Mouse (Mus musculus) v-Abl transformed pro-B cells (cell line): Measurements from ENCODE around the gene Gm3448.
"Not testable (repeated sequence)": the region's sequence is repeated elsewhere in the genome, so short reads cannot be mapped to it uniquely, and the experiment has no call there.

Experiments
- in situ Hi-C, 2 experiments: fragments of 400-800 bp; cut with MboI; formaldehyde crosslinking; loops; one replicate each; pipeline ENCODE4 v1.15.1; 2025; ENCODE audit not compliant: unreplicated experiment in 2 of 2

Gene Gm3448

DNA sequence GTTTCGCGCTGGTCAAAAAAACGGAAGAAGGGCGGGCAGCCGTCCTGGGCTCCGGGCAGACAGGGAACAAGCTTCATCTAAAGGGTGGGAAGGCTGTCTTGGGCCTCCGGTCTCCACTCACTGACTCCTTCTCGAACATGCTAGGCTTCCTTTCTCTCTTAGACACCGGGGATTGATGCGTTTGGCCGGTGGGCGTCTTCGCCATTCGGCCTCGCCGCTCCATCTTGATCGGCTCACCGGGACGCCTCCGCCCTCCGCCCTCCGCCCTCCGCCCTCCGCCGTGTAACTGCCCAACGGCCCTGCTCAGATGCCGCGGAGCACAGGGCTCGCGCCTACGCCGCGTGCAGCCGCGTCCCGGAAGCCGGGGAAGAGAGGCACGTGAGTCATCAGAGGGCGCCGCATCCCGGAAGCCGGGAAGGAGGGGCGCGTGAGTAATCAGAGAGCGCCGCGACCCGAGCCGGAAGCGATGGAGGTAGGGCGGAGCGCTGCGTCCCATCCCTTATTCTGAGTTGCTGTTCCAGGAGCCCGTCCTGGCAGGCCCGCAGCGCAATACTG, at the start of gene Gm3448, which contains the start of the genes Ermard and Tcte3:
Gene Gm3448, minus strand, starts transcription at position 363 of the 555 bp plus-strand sequence.
Gene Ermard, plus strand, starts transcription at position 34 of the 555 bp plus-strand sequence.
Gene Tcte3, minus strand, starts transcription at position 314 of the 555 bp plus-strand sequence.
- in situ Hi-C loops = not testable (repeated sequence)

DNA sequence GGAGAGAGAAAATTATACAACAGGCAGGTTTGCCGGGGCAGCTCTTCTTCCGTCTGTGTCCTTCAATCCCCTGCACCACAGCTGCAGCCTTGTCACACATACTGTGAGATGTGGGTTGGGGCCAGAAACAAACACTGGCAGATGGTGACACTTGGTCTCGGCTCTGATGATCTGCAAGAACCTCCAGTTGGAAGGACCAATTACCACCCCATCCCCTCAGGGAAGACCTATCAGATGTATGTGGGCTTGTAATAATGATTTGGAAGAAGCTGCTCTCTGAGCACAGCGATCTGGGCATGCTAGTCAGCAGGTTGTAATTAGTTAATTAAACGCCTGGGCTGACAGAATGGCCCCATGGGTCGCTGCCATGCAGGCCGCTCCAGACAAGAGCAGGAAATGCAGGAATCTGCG, 47.3 kb upstream of the Gm3448 start:
- in situ Hi-C loops = no loop called here

DNA sequence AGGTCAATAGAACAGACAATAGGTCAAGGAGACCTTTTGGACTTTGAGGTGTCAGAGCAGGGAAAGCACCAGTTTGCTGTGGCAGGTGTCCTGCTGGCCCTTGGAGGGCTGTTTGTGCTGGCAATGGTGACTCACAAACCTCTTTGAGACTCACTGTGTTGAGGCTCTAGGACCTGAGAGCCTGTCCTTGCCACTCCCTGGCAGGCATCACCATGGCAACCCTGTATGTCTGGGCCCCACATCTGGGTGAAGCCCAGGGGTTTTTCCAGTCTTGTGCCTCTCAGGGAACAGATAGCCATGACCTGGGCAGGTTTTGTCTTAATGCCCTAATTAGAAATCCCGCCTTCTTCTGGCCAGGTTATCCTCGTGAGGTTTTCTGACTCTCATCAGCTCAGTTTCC, 46.8 kb upstream of the Gm3448 start:
- in situ Hi-C loops = no loop called here

DNA sequence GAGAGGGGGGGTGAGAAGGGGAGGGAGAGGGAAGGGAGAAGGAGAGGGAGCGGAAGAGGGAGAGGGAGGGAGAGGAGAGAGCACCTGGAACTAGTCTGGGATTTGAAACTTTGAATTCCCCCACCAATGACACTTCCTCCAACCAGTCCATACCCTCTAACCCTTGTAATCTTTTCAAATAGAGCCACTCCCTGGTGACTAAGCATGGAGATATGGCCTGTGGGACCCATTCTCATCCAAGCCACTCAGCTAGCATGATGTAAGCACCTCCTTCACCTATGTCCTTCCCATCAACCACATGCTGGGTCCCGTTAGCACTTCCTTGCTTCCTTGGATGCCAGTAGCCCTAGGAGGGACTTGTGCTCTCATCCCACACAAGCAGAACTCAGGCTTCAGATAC, 43.7 kb upstream of the Gm3448 start:
- in situ Hi-C loops = no loop called here

DNA sequence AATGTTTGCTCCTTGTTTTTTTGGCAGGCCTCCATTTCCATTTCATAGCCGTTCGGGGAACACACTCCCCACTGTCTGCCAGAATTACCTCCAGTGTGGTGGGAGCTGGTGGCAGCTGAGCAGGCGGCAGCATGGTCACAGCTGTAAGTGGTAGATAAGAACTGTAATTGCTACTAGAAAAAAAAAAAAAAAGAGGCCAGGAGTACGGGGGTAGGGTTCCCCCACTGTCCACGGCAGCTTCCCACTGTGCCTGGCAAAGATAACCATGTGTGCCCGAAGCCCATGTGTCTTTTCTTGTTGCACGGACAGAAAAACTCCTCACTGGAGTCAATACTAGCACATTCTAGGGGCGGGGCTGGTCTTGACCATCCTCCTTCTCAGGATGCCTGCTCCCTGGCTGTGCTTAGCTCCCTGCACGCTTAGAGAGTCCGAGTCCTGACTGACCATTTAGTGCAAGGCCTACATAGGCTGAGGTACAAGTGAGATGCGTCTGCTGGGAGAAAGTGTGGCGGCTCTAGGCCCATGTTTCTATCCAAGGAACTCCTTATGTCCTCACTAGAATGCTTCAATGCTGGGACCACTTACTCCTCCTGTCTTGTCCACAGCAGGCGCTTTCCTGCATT, 43.0 kb upstream of the Gm3448 start:
- in situ Hi-C loops = no loop called here

DNA sequence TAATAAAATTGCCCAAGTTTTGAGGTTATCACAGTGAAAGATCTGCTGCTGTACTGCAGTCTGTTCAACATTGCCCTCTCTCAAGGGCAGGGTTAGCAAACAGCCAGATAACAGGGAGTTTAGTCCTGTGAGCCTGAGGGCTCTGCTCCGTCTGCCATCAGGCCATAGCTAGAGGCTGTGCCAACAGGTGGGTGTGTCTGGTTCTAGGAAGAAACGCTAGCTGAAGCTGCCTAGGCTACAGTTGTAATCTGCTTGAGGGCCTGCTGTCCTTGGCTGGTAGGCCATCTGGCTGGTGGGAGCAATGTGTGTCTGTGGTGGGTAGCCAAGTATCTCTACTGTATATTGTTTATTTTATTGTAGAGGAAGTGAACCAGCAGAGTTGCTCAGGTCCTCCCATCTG, 36.2 kb upstream of the Gm3448 start:
- in situ Hi-C loops = no loop called here

DNA sequence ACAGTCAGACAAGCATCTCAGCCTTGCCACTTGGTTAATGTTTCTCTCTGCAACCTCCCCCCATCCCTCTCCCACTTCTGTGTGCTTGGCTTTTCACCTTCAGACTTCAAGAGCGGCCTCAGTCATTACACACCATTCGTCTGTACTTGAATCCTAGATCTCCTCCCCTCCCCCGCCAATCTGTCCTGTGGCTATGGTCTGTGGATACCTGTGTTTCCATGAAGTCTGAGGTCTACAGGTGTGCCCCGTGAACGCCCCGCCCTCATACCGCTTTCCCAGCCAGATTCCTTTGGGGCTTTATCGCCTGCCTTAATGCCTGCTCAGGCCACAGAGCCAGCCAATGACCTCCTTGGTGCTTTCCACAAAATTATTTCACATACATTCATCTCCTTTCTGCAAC, 33.7 kb upstream of the Gm3448 start:
- in situ Hi-C loops = no loop called here

DNA sequence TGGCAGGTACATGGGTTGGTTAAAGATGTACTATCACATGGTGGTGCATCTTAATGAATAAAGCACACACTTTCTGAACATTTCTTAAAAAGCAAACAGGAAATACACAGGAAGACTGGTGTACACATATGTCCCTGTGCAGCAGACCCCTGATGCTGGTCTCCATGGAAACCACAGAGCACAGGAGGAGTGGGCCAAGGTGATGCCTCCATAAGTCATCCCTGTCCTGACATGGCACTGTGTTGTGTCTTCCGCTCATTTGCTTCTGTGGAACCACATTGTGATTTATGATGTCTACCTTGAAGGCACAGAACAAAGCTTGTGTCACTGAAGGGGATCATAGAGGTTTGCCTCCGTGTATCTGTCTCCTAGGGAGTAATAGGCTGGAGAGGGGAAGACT, 30.9 kb upstream of the Gm3448 start:
- in situ Hi-C loops = loop anchor here (25.0 kb wide), 4 partner anchors 390 to 715 kb away; partner anchors contain the start of genes Chd1 (in 2 of the 2) and Prdm9 (in 1 of the 2)

DNA sequence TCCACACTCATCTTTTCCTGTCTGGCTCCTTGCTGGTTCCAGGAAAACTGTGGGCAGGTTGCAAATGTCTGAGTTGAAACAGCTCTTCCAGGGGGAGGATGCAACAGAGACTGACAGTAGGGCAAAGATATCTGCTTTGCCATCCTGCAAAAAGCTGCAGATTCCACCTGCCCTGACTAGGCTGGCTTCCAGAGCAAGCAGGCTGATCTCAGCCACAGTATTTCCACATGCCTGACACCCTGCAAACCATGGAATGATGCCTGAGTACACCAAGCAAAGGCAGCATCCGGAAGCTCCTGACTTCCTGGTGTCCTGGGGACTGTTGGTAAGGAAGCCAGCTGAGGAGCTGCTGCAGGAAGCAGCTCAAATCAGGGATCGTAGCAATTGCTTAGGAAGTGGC, 27.8 kb upstream of the Gm3448 start:
- in situ Hi-C loops = loop anchor here (5.0 to 25.0 kb wide), 5 partner anchors 393 to 718 kb away; partner anchors contain the start of genes Chd1 (in 2 of the 2) and Prdm9 (in 1 of the 2)

DNA sequence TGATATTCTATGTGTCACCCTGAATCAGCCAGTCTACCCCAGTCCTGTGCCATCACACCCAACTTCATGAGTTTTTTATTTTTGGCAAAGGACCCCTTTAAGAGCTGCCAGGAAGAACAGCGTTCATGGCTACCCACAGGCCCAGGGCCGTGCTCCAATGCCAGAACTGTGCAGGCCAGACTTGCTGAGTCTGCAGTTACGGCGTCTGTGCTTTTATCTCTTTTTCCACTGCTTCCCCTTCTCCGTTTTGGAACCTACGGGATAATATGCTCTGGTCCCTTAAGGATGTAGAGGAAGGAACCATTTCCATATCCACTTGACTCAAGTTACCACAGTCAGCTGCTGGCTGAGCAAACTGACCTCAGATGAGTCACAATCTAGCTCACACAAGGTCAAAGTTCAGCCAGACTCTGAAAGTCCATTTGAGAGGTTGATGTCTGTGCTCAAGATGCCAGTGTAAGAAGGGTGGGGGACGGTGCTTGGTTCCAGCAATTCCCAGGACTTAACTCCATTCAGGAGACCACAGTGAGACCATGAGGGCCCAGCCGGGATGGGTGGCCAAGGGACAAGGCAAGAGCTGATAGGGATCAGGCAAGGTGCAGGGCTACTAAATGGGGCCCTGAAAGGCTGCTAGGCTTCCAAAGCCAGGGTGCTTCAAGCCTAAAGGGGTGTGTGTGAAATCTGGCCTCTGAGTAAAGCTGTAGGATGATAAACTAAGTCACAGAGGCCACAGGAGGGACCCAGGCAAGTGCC, 26.9 kb upstream of the Gm3448 start:
- in situ Hi-C loops = loop anchor here (5.0 to 25.0 kb wide), 5 partner anchors 394 to 719 kb away; partner anchors contain the start of genes Chd1 (in 2 of the 2) and Prdm9 (in 1 of the 2)

DNA sequence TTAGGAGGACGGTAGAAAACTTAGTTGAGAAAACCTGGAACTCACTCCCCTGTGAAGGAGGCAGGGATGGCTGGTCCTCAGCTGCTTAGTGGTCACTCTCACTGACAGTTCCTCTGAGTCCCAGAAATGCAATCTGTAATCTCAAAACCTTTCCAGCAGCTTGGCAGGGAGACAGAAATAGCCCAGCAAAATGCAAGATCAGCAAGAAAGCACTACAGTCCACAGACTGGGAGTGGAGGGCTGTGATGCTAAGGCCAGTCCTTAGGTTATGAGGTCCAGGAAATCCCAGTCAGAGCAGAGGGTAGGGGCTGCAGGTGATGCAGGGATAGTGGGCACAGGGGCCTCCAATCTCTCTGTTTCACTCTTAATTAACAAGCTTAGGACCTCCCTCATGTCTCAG, 25.6 kb upstream of the Gm3448 start:
- in situ Hi-C loops = loop anchor here (5.0 to 25.0 kb wide), 5 partner anchors 395 to 720 kb away; partner anchors contain the start of genes Chd1 (in 2 of the 2) and Prdm9 (in 1 of the 2)

DNA sequence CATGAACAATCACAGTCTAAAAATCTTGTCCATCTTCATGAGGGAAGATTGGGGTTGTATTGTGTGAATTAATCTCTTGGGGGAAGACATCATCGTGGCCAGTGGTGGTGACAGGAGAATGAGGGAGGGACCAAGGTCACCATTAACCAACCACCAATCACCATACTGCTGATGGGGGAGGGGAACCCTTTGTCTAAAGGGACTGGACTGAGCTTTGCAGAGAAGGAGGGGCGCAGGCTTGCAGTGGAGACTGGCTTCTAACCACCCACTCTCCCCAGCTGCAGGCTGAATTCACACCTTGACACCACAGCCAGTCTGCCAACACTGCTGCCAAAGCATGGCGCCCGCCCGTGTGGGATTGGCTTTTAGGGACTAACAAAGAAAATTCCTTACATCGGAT, 24.7 kb upstream of the Gm3448 start:
- in situ Hi-C loops = loop anchor here (5.0 to 25.0 kb wide), 5 partner anchors 396 to 721 kb away; partner anchors contain the start of genes Chd1 (in 2 of the 2) and Prdm9 (in 1 of the 2)

DNA sequence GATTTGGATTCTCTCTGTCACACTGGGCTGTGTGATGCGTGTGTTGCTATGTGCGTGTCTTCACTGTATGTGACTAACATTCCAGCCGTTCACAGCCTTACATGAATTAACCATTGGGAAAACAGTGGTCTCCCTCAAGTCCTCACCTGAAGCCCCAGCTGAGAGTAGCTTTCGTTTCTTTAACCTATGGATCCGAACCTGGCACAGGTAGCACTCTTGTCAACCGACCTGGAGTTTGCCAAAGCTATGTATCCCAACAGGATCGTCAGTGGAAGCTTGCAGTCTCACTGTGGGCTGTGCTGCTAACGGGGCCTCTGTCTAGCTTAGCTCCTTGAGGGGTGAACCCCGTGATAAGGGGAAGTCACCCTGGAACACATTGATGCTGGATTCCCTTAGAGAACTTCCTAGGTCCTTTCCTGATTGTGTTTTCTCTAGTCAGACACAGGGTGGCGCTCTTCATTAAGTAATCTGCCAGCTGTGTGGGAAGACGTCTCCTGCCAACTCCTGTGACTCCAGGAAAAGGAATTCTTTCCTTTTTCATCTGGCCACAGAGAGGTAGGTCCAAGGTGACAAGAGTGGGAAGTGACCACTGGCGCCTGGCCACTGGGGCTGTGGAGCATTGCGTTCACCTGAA, 24.2 kb upstream of the Gm3448 start:
- in situ Hi-C loops = loop anchor here (5.0 to 25.0 kb wide), 5 partner anchors 397 to 722 kb away; partner anchors contain the start of genes Chd1 (in 2 of the 2) and Prdm9 (in 1 of the 2)

DNA sequence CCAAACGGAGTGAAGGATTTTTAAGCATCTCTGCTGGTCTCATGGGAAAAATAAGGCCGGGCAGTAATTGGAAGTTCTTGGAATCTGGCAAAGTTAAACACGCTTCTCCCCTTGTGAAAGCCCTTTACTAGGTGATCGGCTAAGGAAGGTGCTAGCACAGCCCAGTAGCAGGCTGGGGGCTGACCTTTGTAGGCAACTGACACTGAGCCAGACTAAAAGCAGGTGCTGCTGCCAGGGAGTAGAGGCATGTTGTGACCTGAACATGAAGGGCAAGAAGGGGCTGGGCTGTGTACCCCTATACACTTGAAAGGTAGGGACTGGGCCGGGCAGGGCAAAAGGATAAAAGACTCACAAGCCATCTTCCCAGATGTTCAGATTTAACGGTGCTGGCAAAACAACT, 19.0 kb upstream of the Gm3448 start:
- in situ Hi-C loops = loop anchor here (25.0 kb wide), 4 partner anchors 402 to 727 kb away; partner anchors contain the start of genes Chd1 (in 2 of the 2) and Prdm9 (in 1 of the 2)

DNA sequence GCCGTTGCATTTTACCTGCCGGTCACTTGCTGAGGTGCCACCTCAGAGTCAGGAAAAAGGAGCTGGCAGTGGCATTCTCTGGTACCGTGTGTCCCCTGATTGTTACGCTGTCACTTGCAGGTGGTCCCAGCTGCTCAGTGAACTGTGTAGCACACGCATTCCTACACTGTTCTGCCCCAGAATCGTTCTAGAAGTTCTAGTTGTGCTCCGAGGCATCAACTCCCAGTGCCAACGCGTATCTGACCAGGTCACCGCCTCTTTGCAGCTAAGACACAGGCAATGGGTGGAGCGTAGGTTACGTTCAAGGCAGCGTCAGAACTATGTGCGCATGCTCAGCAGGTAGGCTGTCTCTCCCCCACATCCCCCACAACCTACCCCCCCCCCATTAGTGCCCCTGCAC, 18.3 kb upstream of the Gm3448 start:
- in situ Hi-C loops = loop anchor here (25.0 kb wide), 4 partner anchors 403 to 728 kb away; partner anchors contain the start of genes Chd1 (in 2 of the 2) and Prdm9 (in 1 of the 2)

DNA sequence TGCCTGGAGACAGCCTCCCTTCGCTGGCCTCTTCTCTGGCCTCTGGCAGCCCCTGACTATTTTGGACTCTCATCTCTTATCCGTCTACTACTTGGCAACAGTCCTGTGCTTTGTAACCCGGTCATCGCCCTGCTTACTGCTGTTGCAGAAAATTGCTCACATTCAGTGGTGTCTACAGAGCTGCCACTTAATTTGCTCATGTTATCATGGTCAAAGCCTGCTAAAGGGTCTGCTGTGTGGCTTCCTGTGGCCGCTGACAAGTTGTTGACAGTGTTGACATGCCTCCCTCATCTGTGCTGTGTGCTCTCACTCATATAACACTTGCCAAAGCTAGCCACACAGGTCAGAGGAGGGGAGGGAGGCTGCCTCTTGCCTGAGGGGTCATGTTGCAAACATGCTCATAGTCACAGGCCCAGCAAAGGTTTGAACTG, 16.8 kb upstream of the Gm3448 start:
- in situ Hi-C loops = loop anchor here (25.0 kb wide), 4 partner anchors 404 to 729 kb away; partner anchors contain the start of genes Chd1 (in 2 of the 2) and Prdm9 (in 1 of the 2)

DNA sequence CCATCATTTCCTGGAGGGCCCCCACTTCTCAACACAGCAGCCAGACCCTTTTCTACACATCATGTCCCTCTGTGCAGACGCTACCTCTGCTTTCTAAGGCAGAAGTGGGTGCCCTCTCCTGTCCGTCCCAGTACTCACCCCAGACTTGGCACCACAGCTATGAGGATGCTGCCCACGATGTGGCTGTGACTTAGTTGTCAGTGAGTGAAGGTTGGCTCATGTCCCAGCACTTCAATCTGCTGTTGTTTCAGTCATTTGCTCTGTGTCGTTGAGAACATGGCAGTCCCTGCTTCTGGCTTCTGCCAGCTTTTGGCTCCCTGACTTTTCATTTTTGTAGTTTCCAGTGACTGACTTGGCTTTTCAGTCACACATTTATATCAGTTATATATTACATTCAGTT, 14.6 kb upstream of the Gm3448 start:
- in situ Hi-C loops = loop anchor here (25.0 kb wide), 4 partner anchors 406 to 731 kb away; partner anchors contain the start of genes Chd1 (in 2 of the 2) and Prdm9 (in 1 of the 2)

DNA sequence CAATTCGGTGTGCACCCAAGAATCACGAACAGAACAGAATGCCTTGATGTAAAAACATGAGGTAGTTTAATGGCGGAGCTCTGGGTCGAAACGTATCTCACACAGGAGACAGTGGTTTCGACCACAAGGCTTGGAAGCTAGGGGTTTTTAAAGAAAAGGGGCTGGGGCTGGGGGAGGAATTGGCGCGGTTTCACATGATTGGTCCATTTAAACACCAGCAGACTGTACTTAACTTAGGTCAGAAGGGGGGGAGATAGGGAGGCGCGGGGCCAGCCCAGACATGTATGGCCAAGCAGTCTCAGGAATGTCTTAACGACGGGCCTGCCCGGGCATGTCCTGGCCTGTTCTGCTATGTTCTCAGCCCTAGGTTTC, 12.5 kb upstream of the Gm3448 start:
- in situ Hi-C loops = loop anchor here (25.0 kb wide), 4 partner anchors 408 to 733 kb away; partner anchors contain the start of genes Chd1 (in 2 of the 2) and Prdm9 (in 1 of the 2)

DNA sequence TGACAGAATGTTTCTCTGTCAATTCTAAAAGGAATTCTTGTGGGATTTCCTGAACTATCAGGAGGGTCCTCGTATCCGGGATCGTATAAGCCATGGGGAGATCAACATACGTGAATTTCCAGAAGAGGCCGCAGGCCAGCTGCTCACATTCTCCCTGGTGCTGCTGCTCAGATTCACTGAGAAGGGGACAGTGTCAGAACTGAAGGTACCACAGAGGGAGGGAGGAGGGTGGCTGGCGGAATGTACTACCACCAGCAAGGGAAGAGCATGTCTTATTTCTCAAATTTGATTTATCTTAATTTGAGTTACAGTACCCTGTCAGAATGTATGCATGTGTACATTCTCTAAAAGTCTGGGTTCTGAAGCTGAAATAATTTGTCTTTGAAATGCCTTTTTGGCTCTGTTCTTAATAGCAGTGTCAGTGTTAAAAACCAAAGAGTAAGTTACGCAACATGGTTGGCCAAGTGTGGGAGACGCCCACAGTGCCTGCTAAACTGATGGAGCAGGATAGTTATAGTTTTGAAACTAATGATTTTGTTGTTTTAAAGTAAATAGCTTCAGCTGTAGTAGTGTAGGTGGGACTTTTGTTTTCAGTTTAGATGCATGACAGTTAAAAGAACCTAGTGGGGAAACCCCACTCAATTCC, 12.0 kb upstream of the Gm3448 start:
- in situ Hi-C loops = loop anchor here (25.0 kb wide), 4 partner anchors 409 to 734 kb away; partner anchors contain the start of genes Chd1 (in 2 of the 2) and Prdm9 (in 1 of the 2)
